Mouse (Mus musculus) limb, embryonic 11.5 days (tissue): Measurements from ENCODE around the gene Ppt2. TPM values are rescaled to one million over a fixed set of nuclear protein-coding genes. Genes with fewer than 3 reads are reported as not detected.
A peak's percentile ranks its signal among the peaks of the same experiment; 100 is the strongest.

Experiments
- ATAC-seq: fragments of 200-750 bp; cut with Nextera tagmentation; 2 replicates; pipeline ENCODE4 v1.8.0; 2017; ENCODE audit warnings: low read depth; ENCODE audit not compliant: insufficient number of reproducible peaks, low FRiP score, low TSS enrichment
- DNase-seq: peaks from one replicate; pipeline ENCODE4 v3.0.0-alpha.2; 2015; ENCODE audit warnings: low spot score
- H3K27ac ChIP-seq: fragments of 300-500 bp; sonication (generic); replicated peaks from 2 replicates; pipeline ENCODE4 v1.5.1; 2014; ENCODE audit warnings: low read depth, mild to moderate bottlenecking, low read length
- H3K27me3 ChIP-seq: fragments of 300-500 bp; sonication (generic); 2 replicates; pipeline ENCODE4 v1.6.1; 2014; ENCODE audit warnings: mild to moderate bottlenecking, low read length, mixed read lengths; ENCODE audit not compliant: control insufficient read depth, insufficient read depth
- H3K36me3 ChIP-seq: fragments of 300-500 bp; sonication (generic); 2 replicates; pipeline ENCODE4 v1.6.1; 2014; ENCODE audit warnings: mild to moderate bottlenecking, low read length, moderate library complexity, mixed read lengths; ENCODE audit not compliant: control insufficient read depth, insufficient read depth
- H3K4me1 ChIP-seq: fragments of 300-500 bp; sonication (generic); 2 replicates; pipeline ENCODE4 v1.6.1; 2014; ENCODE audit warnings: low read length, mixed read lengths; ENCODE audit not compliant: control insufficient read depth, insufficient read depth
- H3K4me2 ChIP-seq: fragments of 300-500 bp; sonication (generic); 2 replicates; pipeline ENCODE4 v1.6.1; 2014; ENCODE audit warnings: low read depth, mild to moderate bottlenecking, moderate library complexity; ENCODE audit not compliant: severe bottlenecking
- H3K4me3 ChIP-seq: fragments of 300-500 bp; sonication (generic); 2 replicates; pipeline ENCODE4 v1.5.1; 2014; ENCODE audit warnings: low read depth, low read length
- H3K9ac ChIP-seq: fragments of 300-500 bp; sonication (generic); 2 replicates; pipeline ENCODE4 v1.6.1; 2014; ENCODE audit warnings: mild to moderate bottlenecking, low read length
- H3K9me3 ChIP-seq: fragments of 300-500 bp; sonication (generic); 2 replicates; pipeline ENCODE4 v1.6.1; 2016; ENCODE audit warnings: low read length; ENCODE audit not compliant: control insufficient read depth
- WGBS: fragments of 180-500 bp; shearing (Covaris S2); extraction: QIAGEN DNeasy Blood & Tissue Kit; methylation state at CpG from one replicate; pipeline ENCODE4 v1.1.7; 2014; 5-methylcytosine and 5-hydroxymethylcytosine counted together
- polyA plus RNA-seq: library from polyadenylated mRNA; unstranded; fragments of >200 nt; fragmentation: Nextera tagmentation; extraction: Ambion mirVana; gene quantifications from 2 replicates; pipeline ENCODE4 v1.2.1, GENCODE M21; 2014

Ppt2 gene
- polyA plus RNA-seq, 1 experiment from 2014 or later = 26.1 TPM

DNA sequence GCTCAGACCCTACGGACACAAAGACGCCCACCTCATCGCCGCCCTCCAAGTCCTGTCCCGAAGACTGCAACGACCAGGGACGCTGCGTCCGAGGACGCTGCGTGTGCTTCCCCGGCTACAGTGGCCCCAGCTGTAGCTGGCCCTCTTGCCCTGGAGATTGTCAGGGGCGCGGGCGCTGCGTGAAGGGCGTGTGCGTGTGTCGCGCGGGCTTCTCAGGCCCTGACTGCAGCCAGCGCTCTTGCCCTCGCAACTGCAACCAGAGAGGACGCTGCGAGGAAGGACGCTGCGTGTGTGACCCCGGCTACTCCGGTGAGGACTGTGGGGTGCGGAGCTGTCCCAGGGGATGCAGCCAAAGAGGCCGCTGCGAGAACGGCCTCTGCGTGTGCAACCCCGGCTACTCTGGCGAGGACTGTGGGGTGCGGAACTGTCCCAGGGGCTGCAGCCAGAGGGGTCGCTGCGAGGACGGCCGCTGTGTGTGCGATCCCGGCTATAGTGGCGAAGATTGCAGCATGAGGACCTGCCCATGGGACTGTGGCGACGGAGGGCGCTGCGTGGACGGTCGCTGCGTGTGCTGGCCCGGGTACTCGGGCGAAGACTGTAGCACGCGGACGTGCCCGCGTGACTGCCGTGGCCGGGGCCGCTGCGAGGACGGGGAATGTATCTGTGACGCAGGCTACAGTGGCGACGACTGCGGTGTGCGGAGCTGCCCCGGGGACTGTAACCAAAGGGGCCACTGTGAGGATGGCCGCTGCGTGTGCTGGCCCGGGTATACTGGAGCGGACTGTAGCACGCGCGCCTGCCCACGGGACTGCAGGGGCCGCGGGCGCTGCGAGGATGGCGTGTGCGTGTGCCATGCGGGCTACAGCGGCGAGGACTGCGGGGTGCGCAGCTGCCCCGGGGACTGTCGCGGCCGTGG is 43.1 kb upstream of the Ppt2 start:
- H3K27me3 ChIP-seq = peaks cover 48% of the 10 kb centered on the region
- peak overlapping the region; percentile 29 for H3K4me3 ChIP-seq
- WGBS = 10% methylated on average over 93 of the region's 93 CpGs
- H3K9ac ChIP-seq = peak overlapping the region; percentile 35
- H3K9me3 ChIP-seq = no peaks in the 10 kb centered on the region
- DNase-seq (peak; percentile 63), ATAC-seq (no peak)
- peaks cover 11% of the 10 kb centered on the region for H3K4me1 ChIP-seq
- H3K36me3 ChIP-seq = no peaks in the 10 kb centered on the region
- no peak overlapping the region for H3K27ac ChIP-seq
- H3K4me2 ChIP-seq = peak overlapping the region; percentile 53

DNA sequence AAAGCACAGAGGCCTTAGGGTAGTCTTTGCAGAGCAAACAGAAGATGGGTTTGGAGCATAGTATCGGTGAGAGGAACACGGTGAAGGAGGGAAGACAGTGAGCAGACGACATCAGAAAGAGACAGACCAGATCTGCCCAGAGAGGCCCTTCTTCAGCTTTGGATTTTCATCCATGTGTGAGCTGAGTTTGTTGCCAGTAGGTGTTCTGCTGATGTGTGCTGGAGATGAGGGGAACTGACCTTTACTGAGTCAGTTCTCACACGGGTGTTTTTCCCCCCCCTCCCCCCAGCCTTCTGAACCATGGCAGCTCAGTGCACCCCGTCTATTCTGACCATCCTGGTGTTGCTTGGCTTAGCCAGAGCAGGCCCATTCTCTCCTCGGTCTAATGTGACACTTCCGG is 41.9 kb upstream of the Ppt2 start, which contains the start of gene Tnxb:
Tnxb (plus strand) TSS at position 301 of the 400 bp plus-strand sequence.
- Histone ChIP-seq H3K27me3 (peaks cover 48% of the 10 kb centered on the region), H3K9me3 (no peaks in the 10 kb centered on the region), H3K36me3 (no peaks in the 10 kb centered on the region), H3K4me1 (peaks cover 11% of the 10 kb centered on the region), H3K9ac (peak within 1 kb of the TSS; percentile 35), H3K4me3 (peak within 1 kb of the TSS; percentile 29), H3K27ac (no peak within 1 kb of the TSS), H3K4me2 (peak within 1 kb of the TSS; percentile 53)
- ATAC-seq = no peak
- WGBS = 68% methylated on average over 7 of the region's 7 CpGs
- no peak for DNase-seq

DNA sequence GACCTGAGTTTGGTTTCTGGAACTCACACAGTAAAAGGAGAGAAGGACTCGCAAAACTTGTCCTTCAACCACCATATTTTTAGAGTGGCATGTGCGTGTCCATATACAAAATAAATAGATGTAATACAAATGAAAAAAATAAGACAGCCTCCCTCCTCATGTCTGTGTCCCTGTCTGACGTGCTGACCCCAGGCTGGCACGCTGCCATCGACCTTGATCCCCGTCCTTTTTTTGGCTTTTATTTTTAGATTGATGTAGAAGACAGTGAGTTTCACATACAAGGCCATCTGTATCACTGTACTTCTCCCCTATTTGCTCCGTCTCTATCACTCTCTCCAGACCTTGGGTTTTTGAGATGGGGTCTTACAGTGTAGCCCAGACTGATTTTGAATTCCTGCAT is 36.2 kb upstream of the Ppt2 start:
- H3K36me3 ChIP-seq = no peaks in the 10 kb centered on the region
- no peaks in the 10 kb centered on the region; the same call in 1 of the 2 replicates for H3K4me1 ChIP-seq
- no peak overlapping the region for H3K4me3 ChIP-seq
- no peaks in the 10 kb centered on the region for H3K9me3 ChIP-seq
- 85% methylated on average over 7 of the region's 7 CpGs for WGBS
- peaks cover 13% of the 10 kb centered on the region for H3K27me3 ChIP-seq
- no peak overlapping the region for H3K27ac ChIP-seq
- DNase-seq (no peak), ATAC-seq (no peak)
- H3K4me2 ChIP-seq = no peak overlapping the region
- H3K9ac ChIP-seq = no peak overlapping the region

DNA sequence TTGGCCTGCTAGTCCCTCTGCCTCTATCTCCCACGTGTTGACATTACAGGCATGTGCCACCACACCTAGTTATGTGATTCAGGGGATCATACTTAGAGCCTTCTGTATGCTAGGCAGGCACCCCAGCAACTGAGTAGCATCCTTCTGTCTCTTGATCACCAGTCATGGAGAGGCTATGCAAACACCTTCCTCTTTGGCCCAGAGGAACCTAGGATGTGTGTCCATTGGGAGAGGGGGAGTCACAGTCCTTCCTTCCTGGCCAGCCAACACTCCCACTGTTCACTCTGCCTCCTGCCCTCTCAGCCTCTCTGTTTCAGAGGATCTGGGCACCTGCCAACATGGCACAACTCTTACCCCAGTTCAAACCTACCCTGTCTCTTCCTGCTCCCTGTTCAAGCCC is 35.2 kb upstream of the Ppt2 start:
- H3K4me3 ChIP-seq = no peak overlapping the region
- 43% methylated on average over 1 of the region's 1 CpGs for WGBS
- H3K36me3 ChIP-seq = no peaks in the 10 kb centered on the region
- H3K4me1 ChIP-seq = no peaks in the 10 kb centered on the region; the same call in 1 of the 2 replicates
- DNase-seq = no peak
- H3K9ac ChIP-seq = no peak overlapping the region
- no peak overlapping the region for H3K4me2 ChIP-seq
- no peaks in the 10 kb centered on the region for H3K9me3 ChIP-seq
- H3K27ac ChIP-seq = no peak overlapping the region
- ATAC-seq = no peak
- peaks cover 16% of the 10 kb centered on the region for H3K27me3 ChIP-seq

DNA sequence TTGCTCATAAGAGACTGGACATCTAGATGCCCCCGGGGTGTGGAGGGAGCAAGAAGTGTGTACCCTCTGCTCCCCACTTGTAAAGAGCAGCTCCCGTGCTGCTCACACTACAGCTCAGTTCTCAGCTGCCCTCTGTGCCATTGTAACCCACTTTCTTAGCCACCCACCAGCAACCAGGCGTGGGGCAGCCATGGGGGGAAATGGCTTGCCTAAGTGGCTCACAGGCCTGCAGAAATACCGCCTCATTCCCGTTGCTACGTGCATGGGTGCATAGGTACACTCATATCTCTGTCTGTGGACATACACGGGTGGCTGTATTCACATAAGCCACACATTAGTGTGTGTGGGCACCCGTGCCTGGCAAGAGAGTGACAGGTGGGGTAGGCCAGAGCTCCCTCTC is 34.7 kb upstream of the Ppt2 start:
- no peak overlapping the region for H3K27ac ChIP-seq
- no peak overlapping the region for H3K4me3 ChIP-seq
- no peaks in the 10 kb centered on the region; the same call in 1 of the 2 replicates for H3K4me1 ChIP-seq
- H3K9ac ChIP-seq = no peak overlapping the region
- peaks cover 16% of the 10 kb centered on the region for H3K27me3 ChIP-seq
- no peak overlapping the region for H3K4me2 ChIP-seq
- ATAC-seq = no peak
- 84% methylated on average over 8 of the region's 8 CpGs for WGBS
- no peaks in the 10 kb centered on the region for H3K36me3 ChIP-seq
- no peak for DNase-seq
- no peaks in the 10 kb centered on the region for H3K9me3 ChIP-seq

DNA sequence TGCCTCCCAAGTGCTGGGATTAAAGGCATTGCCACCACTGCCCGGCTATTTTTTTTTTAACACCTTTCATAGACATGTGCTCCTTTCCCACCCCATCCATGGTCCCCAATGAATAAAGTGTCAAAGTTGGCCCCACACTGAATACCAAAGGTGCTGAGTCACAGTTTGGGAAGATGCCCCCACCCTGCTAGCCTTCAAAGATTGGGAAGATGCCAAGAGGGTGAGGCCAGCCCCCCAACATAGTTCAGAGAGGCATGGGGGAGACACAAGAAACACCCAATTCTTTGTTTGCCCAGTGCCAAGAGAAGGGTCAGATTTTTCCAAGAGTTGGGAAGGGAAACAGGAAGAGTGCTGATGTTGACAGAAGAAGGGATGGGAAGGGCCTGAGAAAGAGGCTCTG is 34.2 kb upstream of the Ppt2 start:
- no peak overlapping the region for H3K27ac ChIP-seq
- H3K4me3 ChIP-seq = no peak overlapping the region
- H3K36me3 ChIP-seq = no peaks in the 10 kb centered on the region
- DNase-seq (no peak), ATAC-seq (no peak)
- no peak overlapping the region for H3K9ac ChIP-seq
- H3K4me1 ChIP-seq = no peaks in the 10 kb centered on the region; the same call in 1 of the 2 replicates
- 77% methylated on average over 1 of the region's 1 CpGs for WGBS
- no peak overlapping the region for H3K4me2 ChIP-seq
- peaks cover 16% of the 10 kb centered on the region for H3K27me3 ChIP-seq
- no peaks in the 10 kb centered on the region for H3K9me3 ChIP-seq

DNA sequence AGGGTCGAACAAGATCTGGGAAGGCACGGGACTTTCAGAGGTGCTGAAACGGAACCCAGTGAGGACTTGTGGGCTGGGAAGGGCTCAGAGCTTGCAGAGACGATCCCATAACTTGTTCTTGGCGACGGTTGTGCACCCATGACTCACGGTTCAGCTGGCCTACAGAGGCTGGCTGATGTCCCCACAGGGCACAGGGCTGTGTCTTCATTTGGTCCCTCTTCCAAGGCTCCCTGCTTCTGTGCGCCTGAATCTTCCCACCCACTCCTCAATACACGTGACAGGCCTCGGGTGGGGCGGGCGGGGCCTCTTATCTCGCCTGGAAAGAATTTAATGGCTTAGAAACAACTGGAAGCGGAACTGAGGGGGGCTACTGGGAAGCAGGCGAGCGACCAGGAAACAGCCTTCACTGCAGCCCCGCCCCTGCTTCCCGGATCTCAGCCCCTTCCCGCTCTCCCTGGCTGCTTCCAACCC is 32.8 kb upstream of the Ppt2 start:
- Histone ChIP-seq H3K36me3 (no peaks in the 10 kb centered on the region), H3K9ac (no peak overlapping the region), H3K9me3 (no peaks in the 10 kb centered on the region), H3K4me2 (0 out of 2 replicates have a peak overlapping the region, but pooled peaks have one; percentile 3), H3K27ac (no peak overlapping the region), H3K4me1 (peaks cover under 1% of the 10 kb centered on the region; the same call in 1 of the 2 replicates), H3K4me3 (no peak overlapping the region), H3K27me3 (peaks cover 16% of the 10 kb centered on the region)
- ATAC-seq = no peak
- WGBS = 6% methylated on average over 19 of the region's 19 CpGs
- DNase-seq = no peak

DNA sequence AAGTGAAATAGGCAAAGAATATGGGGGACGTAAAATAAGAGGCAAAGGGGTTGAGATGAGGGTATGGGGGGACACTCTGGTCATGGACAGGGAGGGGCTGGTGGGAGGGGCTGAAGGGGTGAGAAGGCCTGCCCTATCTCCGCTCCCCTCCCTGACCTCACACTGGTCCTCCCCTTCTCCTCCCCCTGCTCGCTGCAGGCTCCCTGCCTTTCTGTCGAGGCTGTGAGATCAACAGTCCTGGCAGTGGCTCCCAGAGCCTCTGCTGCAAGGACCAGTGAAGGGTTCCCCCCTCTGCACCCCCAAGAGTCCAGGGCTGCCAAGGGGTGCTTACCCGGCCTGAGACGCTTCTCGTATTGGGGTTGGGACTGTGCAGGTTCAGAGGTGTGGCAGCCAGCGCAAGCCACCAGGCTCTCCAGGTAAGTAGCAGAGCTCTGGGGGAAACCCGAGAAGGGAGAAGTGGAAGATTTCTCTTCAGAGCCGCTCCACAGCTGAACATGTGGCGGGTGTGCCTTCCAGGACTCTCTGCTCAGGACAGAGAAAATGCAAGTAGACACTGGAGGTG is 32.0 kb upstream of the Ppt2 start:
- WGBS = 31% methylated on average over 11 of the region's 11 CpGs
- H3K36me3 ChIP-seq = no peaks in the 10 kb centered on the region
- no peak overlapping the region for H3K9ac ChIP-seq
- H3K4me3 ChIP-seq = no peak overlapping the region
- no peak for DNase-seq
- peaks cover 2% of the 10 kb centered on the region; the same call in 1 of the 2 replicates for H3K4me1 ChIP-seq
- no peaks in the 10 kb centered on the region for H3K9me3 ChIP-seq
- no peak overlapping the region for H3K27ac ChIP-seq
- peaks cover 16% of the 10 kb centered on the region for H3K27me3 ChIP-seq
- no peak overlapping the region for H3K4me2 ChIP-seq
- ATAC-seq = no peak
